Mouse (Mus musculus) left cerebral cortex, postnatal 14 days (tissue): ENCODE results near the gene Slc34a1. TPM values are rescaled to one million over a fixed set of nuclear protein-coding genes. Genes with fewer than 3 reads are reported as not detected.

Experiments
- DNase-seq, 2 experiments: peaks; one replicate each; pipeline ENCODE4 v3.0.0; 2021 to 2022; ENCODE audit warnings: low spot score in 2 of 2, mixed read lengths in 1 of 2
- intact Hi-C: fragments of 180-260 bp; cut with DNase I; formaldehyde crosslinking; loops from one replicate; pipeline ENCODE4 v1.15.1; 2025
- total RNA-seq, 2 experiments: library from RNA; stranded (reverse); gene quantifications; 2 replicates each; pipeline ENCODE4 v1.2.3; 2021

The Slc34a1 gene
- total RNA-seq, 2 experiments from 2014 or later, result 0.72 TPM; not detected in 1

DNA sequence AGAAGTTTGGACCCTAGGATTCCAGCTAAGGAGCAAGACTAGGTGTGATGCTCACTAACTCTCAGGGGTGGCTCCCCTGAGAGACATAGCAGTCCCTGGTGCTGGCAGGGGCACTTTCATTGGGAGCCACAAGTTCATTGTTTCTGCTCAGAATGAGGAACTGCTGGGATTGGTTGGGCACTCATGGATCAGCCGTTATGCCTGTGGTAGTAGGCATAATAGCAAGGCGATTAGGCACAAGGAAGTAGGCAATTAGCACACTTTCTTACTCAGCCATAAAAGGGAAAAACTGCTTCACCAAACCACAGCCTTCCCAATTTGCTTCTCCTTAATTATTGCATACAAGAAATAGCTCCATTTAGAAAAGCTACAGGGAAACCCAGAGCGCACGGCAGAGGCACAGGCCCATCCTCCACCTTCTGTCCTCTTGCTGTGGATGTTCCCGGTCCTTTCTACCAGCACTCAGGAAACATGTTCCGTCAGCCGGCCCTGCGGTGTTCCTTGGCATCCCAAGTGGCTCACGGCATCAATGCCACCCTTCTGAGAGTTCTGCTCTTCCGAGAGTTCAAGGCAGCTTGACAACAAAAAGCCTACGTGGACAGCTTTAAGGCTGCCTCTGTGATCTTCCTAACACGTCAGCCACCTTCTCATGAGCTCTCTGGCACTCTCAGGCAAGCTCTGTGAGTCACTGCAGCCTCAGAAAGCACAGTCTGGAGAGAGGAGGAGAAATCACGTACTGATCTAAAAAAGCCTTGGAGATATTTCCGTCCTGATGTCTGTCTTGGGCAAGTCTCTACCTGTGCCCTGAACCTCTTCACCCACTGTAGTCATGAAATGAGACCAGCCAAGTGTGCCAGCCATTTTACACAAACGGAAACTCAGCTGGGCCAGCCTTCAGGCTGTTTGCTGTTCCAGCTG, 6.2 kb downstream of the Slc34a1 start:
- intact Hi-C loops, result loop anchor here (2.0 kb wide), 1 partner anchor 113 kb away; no protein-coding TSS in a partner anchor
- peak; percentile 49 to 62 for DNase-seq

DNA sequence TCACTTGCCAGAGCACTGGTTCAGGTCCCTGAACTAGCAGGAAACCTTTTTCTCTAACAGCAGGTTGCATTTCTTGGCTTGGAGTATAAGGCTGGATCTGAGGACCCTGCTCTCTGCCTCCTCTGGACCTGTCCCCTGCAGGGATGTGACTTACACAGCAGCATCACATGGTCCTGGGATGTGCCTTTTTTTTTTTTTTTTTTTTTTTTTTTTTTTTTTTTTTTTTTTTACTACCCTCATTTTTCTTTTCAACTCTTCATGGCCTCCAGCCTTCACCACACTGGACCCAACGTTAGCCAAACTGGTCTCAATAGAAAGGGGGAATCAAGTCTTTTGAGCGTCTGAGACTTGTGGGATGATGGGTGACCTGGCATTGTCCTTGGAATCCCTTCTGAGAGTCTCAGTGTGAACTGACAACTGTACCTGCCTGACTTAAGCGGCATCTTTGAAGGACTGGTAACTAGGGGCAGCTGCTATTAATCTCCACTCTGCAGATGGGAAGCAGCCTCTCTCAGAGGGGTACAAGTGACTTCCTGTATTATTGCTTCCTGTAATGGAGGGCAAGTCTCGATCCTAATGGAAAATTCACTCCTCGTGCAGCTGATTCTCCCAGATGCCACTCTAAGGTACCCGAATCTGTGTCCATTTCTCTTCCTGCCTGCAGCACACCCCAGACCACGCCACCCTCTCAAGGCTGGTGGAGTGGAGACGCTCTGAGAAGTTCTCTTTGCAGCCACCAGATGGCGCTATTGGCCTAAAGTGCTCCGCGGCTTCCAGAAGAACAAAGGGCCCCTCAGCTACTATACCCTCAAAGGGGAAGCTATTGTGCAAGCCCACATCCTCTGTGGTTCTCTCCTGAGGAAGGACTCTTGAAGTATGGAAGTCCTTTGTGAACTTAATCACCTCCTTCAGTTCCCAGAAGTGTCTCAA, 7.1 kb downstream of the Slc34a1 start:
- DNase-seq, result peak; percentile 79 to 87
- intact Hi-C loops, result loop anchor here (2.0 kb wide), 1 partner anchor 112 kb away; no protein-coding TSS in a partner anchor

- intact Hi-C loops, result loop anchor here (2.0 kb wide), 1 partner anchor 111 kb away; no protein-coding TSS in a partner anchor
- no peak for DNase-seq
Observed at GRCm38 (mm10) chr13:55405783-55406390, 7.9 kb downstream of the Slc34a1 start.

GRCm38 (mm10) chr13:55407341-55407740, 9.4 kb downstream of the Slc34a1 start:
- intact Hi-C loops, result no loop called here
- no peak for DNase-seq

GRCm38 (mm10) chr13:55408546-55409120, 10.6 kb downstream of the Slc34a1 start:
- intact Hi-C loops, result no loop called here
- DNase-seq, result no peak

DNA sequence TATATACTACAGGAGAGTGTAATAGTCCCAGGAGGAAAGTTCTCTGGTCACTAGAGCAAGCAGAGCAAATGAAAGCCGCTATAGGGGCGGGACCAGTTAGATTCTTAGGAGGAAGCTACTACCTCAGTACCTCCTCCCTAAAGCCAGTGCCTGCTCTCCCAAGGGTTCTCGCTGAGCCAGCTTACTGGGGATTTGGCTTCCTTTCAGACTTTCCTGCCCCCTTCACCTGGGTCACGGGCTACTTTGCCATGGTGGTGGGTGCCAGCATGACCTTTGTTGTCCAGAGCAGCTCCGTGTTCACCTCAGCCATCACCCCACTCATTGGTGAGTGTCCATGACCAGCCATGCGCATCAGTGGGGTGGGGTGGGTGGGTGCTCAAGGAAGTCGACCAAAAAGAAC, 13.8 kb downstream of the Slc34a1 start:
- intact Hi-C loops, result no loop called here
- no peak for DNase-seq

GRCm38 (mm10) chr13:55412643-55413307, 14.8 kb downstream of the Slc34a1 start:
- no peak for DNase-seq
- intact Hi-C loops, result no loop called here

- DNase-seq, result no peak
- intact Hi-C loops, result no loop called here
Observed at GRCm38 (mm10) chr13:55413333-55413732, 15.3 kb downstream of the Slc34a1 start.

DNA sequence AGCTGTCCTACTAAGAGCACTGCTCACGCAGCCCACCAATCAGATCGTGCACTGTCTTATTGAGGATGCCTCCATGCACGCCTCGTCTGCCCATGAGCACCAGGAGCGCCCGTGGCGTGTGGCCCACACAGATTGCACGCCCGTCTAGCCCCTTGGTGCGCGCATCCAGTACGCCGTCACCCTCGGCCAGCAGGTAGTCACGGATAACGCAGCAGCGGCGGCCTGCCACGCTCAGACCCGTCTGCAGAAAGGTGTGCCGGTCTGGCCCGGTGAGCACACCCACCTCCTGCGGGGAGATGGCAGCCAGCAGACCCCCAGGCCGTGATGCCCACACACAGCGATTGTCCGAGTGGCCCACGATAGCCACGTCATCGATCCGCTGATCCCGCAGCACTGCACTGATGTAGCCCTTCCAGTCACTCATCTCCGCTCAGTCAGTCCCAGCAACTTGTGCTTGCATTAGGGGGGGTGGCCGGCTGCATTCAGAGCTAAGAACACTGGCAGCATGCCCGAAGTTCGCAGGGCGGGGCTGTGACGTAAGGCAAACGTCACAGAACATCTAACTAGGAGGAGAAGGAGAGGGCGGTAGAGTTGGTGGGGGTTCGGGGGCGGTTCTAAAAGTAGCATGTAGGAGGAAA, 16.9 kb downstream of the Slc34a1 start, which contains the start of gene Pfn3:
Gene Pfn3, minus strand, starts transcription at position 490 of the 638 bp plus-strand sequence.
- peak; percentile 83 to 84 for DNase-seq
- intact Hi-C loops, result no loop called here

GRCm38 (mm10) chr13:55418004-55418403, 20.0 kb downstream of the Slc34a1 start:
- peak; percentile 78 to 84 for DNase-seq
- intact Hi-C loops, result loop anchor here (2.0 kb wide), 1 partner anchor 53 kb away; no protein-coding TSS in a partner anchor

GRCm38 (mm10) chr13:55419142-55419541, 21.2 kb downstream of the Slc34a1 start:
- no peak for DNase-seq
- intact Hi-C loops, result loop anchor here (2.0 kb wide), 1 partner anchor 52 kb away; no protein-coding TSS in a partner anchor

DNA sequence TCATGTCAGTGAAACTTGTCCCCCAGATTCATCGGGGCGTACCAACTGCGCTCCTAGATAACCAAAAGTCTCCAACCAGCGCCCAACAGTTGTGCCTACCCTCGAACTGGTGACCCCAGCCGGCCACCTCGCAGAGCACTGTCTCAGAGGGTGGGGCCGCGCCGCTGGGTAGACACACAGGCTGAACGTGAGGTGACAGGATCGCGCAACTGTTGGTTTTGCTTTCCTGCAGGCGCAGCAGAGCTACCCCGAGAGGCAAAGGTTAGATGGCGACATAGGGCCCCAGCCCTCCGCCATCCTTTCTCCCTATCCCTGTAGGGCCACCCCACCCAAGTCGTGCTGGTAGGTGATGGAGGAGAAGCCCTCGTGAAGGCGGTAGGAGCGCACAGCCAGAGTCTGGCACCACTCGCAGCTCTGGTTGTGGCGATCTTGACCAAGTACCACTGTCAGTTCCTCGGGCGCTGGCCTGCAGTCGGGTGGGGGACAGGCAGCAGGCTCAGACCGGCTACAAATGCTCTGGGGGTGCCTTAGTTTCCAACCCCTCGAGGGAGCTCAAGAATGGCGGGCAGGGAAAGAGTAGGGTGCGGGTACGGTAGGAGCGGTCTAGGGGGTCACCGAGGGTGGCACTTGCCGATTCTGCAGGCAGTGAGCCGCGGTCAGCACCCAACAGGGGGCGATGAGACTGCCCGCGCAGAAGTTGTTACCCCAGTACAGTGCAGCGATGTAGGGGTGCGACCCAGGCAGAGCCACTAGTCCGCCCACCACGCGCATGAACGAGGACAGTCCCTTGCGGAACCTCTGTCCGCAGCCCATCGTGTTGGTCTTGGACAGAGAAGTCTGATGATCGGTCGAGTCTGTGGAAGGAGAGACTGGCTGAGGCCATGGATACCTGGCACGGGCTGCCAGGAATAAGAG, 22.3 kb downstream of the Slc34a1 start:
- no peak for DNase-seq
- intact Hi-C loops, result no loop called here

DNA sequence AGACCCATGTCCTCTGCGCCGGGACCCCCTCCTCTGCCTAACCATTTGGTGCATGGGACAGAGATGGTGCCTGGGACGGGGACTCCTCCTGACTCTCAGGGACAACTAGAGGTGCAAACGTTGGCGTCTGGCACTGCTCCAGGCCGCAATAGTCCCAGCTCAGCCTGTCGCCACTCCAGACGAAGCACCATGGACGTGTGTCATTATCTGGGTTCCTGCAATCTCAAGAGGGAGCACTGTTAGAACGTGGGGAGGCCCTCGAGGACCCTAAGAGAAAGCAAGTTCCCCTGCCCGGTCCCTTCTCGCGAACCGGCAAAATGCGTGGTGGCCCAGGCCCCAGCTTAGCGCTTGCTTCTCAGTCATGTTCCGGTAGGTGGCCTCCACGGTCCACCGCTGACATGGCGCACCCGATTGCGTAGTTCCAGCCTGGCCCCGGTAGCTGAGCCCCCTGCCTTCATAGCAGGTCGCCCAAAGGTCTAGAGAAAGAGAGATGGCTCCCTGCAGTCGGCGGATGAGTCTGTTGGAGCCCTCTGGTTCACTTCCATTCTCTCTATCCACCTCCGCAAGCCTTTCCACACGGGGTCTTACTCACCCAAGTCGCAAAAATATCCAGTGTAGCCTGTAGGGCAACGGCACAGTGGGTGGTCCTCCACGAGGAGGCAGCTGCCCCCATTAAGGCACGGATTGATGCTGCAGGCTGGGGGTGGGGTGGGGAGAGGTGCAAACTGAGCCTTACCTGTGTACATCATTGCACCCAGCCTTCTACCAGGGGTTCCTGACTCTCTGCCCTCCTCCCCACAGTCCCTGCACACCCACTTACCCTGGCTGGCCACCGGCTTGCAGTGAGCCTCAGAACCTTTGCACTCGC, 23.2 kb downstream of the Slc34a1 start:
- intact Hi-C loops, result no loop called here

DNA sequence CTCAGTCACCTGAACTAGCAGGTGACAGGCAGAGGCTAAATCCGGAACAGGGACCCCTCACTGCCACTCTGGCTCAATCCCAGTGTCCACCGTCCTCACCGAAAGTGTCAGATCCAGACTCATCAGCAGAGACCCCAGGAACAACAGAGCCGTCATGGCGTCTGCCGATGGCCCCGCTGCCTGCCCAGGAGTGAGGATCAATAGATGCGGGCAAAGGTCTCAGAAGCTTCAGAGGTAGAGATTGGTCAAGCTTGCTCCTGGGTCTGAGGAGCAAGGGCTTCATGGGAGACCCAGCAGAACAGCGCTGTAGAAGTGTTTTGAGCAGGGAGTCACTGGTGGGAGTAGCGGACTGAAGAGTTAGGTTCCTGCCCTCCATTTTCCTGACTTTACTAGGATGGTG, 28.6 kb downstream of the Slc34a1 start, which contains the start of gene F12:
Gene F12, minus strand, starts transcription at position 181 of the 400 bp plus-strand sequence.
- intact Hi-C loops, result no loop called here
- no peak for DNase-seq

More for the DNA sequence above, 23.2 kb downstream of the Slc34a1 start:
- peak; percentile 60 to 71 for DNase-seq

DNA sequence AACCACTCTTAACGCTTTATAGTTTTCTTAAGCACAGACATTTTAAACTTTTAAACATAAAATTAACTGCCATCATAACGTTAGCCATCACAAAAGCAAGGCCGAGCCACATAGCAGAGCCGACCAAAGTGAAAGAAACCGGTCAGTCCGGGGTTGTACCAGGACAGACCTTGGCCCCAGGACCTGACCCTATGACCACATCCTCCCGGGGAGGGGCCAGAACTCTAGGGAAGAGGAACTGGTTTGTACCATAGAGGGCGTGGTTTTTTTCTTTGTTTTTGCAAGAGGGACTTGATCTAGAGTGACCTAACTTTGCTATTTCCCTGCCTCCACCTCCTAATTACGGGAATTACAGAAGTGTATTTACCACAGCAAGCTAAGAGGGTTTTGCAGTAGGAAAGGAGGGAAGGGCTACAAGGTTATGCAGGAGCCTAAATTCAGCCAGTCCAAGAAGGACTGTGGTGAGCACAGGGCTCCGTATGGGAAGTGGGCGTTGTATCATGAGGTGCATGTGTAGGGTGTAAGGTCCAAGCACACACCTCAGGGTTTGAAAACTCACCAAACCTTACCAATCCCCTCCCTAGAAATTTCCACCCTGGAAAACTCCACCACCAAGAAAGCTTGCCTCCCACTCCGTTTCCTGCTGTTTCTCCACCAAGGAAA, 31.4 kb downstream of the Slc34a1 start:
- DNase-seq, result no peak

More for the DNA sequence above, 31.4 kb downstream of the Slc34a1 start:
- intact Hi-C loops, result no loop called here
